ENCODE assay signal across 22 mouse cellular contexts in the genomic region with DNA sequence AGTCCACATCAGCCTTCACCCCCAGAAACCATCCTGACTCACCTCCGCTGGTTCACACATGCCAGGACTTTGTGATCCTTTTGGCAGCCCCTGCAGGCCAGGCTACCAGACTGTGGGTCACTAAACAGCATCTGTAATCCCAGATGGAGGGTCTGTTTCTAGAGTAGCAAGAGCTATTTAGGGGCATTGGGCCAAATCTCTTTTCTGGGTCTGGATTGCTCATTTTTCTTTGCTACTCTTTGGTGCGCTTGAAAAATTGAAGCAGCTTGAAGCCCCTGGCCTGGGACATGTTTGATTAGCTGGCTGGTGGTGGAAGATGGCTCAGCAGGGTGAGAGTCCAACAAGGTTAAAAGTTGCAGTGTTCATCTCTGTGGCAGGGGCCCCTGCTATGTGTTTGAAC.
"Had no signal": no experiment of that assay in that cellular context is flagged by ENCODE, and none has a peak within 500 bp of the region (broad histone marks: within the 10 kb centered on the region; RNA-seq: fewer than 3 reads in every experiment).

No protein-coding gene starts in this region.

- ATAC-seq: liver, postnatal 0 days had no signal

- DNase-seq: kidney, adult 9 months; kidney, postnatal 14 days; kidney, postnatal 4 days; left cerebral cortex, postnatal 4 days; liver, postnatal 0 days; lung, postnatal 14 days; lung, postnatal 4 days; midbrain, embryonic 14.5 days; right cerebral cortex, adult 18-20 months; right cerebral cortex, postnatal 14 days; right cerebral cortex, postnatal 4 days; thymus, adult 2 months; thymus, postnatal 14 days; thymus, postnatal 4 days had no signal

- H3K4me3 ChIP-seq: limb, embryonic 12.5 days; limb, embryonic 15.5 days; lung, embryonic 15.5 days; neural tube, embryonic 13.5 days had no signal

- H3K9me3 ChIP-seq: limb, embryonic 12.5 days; limb, embryonic 15.5 days; lung, embryonic 15.5 days; neural tube, embryonic 13.5 days had no signal

- H3K9ac ChIP-seq: limb, embryonic 12.5 days; limb, embryonic 15.5 days; liver, embryonic 14.5 days; liver, postnatal 0 days; lung, embryonic 15.5 days; neural tube, embryonic 13.5 days had no signal

- H3K27me3 ChIP-seq: limb, embryonic 12.5 days; limb, embryonic 15.5 days; lung, embryonic 15.5 days; neural tube, embryonic 13.5 days had no signal

- H3K36me3 ChIP-seq: limb, embryonic 12.5 days; limb, embryonic 15.5 days; lung, embryonic 15.5 days; neural tube, embryonic 13.5 days had no signal

- H3K4me2 ChIP-seq: limb, embryonic 12.5 days; limb, embryonic 15.5 days; liver, embryonic 11.5 days; lung, embryonic 15.5 days; midbrain, embryonic 11.5 days; neural tube, embryonic 13.5 days had no signal

- H3K27ac ChIP-seq: limb, embryonic 12.5 days; limb, embryonic 15.5 days; liver, embryonic 14.5 days; lung, embryonic 15.5 days; neural tube, embryonic 13.5 days; stomach, postnatal 0 days had no signal

- H3K4me1 ChIP-seq: limb, embryonic 12.5 days; limb, embryonic 15.5 days; neural tube, embryonic 13.5 days had no signal
